Mouse (Mus musculus) urinary bladder, postnatal 4 days (tissue): ENCODE measurements around the gene Tmem150a.

ENCODE experiments used
- DNase-seq, 2 experiments: peaks; one replicate each; pipeline ENCODE4 v3.0.0; 2021 to 2022; ENCODE audit warnings: low spot score in 2 of 2

Gene Tmem150a

GRCm38 (mm10) chr6:72373184-72373583 lies 17.9 kb downstream of the Tmem150a start:
- DNase-seq, result no peak

GRCm38 (mm10) chr6:72374206-72374605 lies 19.0 kb downstream of the Tmem150a start:
- no peak for DNase-seq

- DNase-seq, result no peak
Measured at GRCm38 (mm10) chr6:72374820-72375563, 19.7 kb downstream of the Tmem150a start.

GRCm38 (mm10) chr6:72378510-72379234 lies 23.4 kb downstream of the Tmem150a start:
- DNase-seq, result no peak

- DNase-seq, result no peak
Measured at GRCm38 (mm10) chr6:72379377-72380130, 24.3 kb downstream of the Tmem150a start.

GRCm38 (mm10) chr6:72380131-72380770 lies 25.0 kb downstream of the Tmem150a start, which contains the start of gene Vamp5:
Gene Vamp5 (minus strand): TSS chr6:72380468.
- peak; percentile 74 to 75 for DNase-seq

GRCm38 (mm10) chr6:72382494-72382893 lies 27.2 kb downstream of the Tmem150a start:
- no peak for DNase-seq

- DNase-seq, result no peak
Measured at GRCm38 (mm10) chr6:72383142-72383820, 28.0 kb downstream of the Tmem150a start.

- DNase-seq, result no peak
Measured at GRCm38 (mm10) chr6:72383952-72384351, 28.7 kb downstream of the Tmem150a start.

GRCm38 (mm10) chr6:72385258-72385657 lies 30.0 kb downstream of the Tmem150a start:
- no peak for DNase-seq

GRCm38 (mm10) chr6:72386561-72386960 lies 31.3 kb downstream of the Tmem150a start:
- no peak for DNase-seq

GRCm38 (mm10) chr6:72387816-72388215 lies 32.6 kb downstream of the Tmem150a start:
- DNase-seq, result no peak

GRCm38 (mm10) chr6:72388266-72388665 lies 33.0 kb downstream of the Tmem150a start:
- DNase-seq, result no peak

GRCm38 (mm10) chr6:72388791-72389329 lies 33.6 kb downstream of the Tmem150a start:
- DNase-seq, result no peak

GRCm38 (mm10) chr6:72389471-72389940 lies 34.3 kb downstream of the Tmem150a start:
- peak in 1 of 2 experiments; percentile 39 for DNase-seq

GRCm38 (mm10) chr6:72389941-72390771 lies 34.9 kb downstream of the Tmem150a start, which contains the start of gene Vamp8:
Gene Vamp8 (minus strand): TSS chr6:72390703.
- DNase-seq, result peak; percentile 79 to 83

- peak in 1 of 2 experiments; percentile 40 for DNase-seq
Measured at GRCm38 (mm10) chr6:72390795-72391521, 35.7 kb downstream of the Tmem150a start.

- no peak for DNase-seq
Measured at GRCm38 (mm10) chr6:72392341-72392740, 37.1 kb downstream of the Tmem150a start.

- no peak for DNase-seq
Measured at GRCm38 (mm10) chr6:72396837-72397251, 41.6 kb downstream of the Tmem150a start.
